Mouse (Mus musculus): ENCODE measurements around the gene Cope.

- TF ChIP-seq CTCF (IDR thresholded peaks at IDR 0.05) (no peak), EP300 (IDR thresholded peaks at IDR 0.05) (no peak)
These were observed 17.0 kb upstream of the Cope start for GRCm38 (mm10) chr8:70285304-70285703.
